ENCODE assay signal across 22 mouse cellular contexts in genomic region chr6:86356956-86357355, GRCm38 (mm10). TPM values are rescaled to one million over a fixed set of nuclear protein-coding genes. Genes with fewer than 3 reads are reported as not detected.
DNase-seq lines count a peak whose midpoint lies in the region; ATAC-seq and TF ChIP-seq lines count a peak whose summit lies in the region.
"Had no signal": no experiment of that assay in that cellular context is flagged by ENCODE, and none has a peak within 500 bp of the region (broad histone marks: within the 10 kb centered on the region; RNA-seq: fewer than 3 reads in every experiment).

No protein-coding gene starts in this region.

- H3K4me1 ChIP-seq in thymus, adult 2 months (replicated peaks; ENCODE audit: control insufficient read depth, insufficient read depth, low read length), result peaks cover 20% of the 10 kb centered on the region
- H3K4me1 ChIP-seq in forebrain, postnatal 0 days (ENCODE audit: insufficient read depth), result no peaks in the 10 kb centered on the region
- H3K4me1 ChIP-seq: embryonic facial prominence, embryonic 10.5 days; forebrain, embryonic 13.5 days; heart, embryonic 15.5 days; hindbrain, embryonic 13.5 days had no signal

- no peaks in the 10 kb centered on the region for H3K27me3 ChIP-seq in thymus, adult 2 months (ENCODE audit: control insufficient read depth, insufficient read depth, low read length)
- no peaks in the 10 kb centered on the region for H3K27me3 ChIP-seq in forebrain, postnatal 0 days (ENCODE audit: insufficient read depth, low read length)
- H3K27me3 ChIP-seq: forebrain, embryonic 13.5 days; heart, embryonic 15.5 days; hindbrain, embryonic 13.5 days had no signal

- no peak overlapping the region for H3K9ac ChIP-seq in forebrain, postnatal 0 days
- H3K9ac ChIP-seq: forebrain, embryonic 13.5 days; heart, embryonic 15.5 days; hindbrain, embryonic 13.5 days had no signal

- no peaks in the 10 kb centered on the region for H3K9me3 ChIP-seq in forebrain, postnatal 0 days (ENCODE audit: low read length)
- H3K9me3 ChIP-seq: embryonic facial prominence, embryonic 10.5 days; forebrain, embryonic 13.5 days; G1E; heart, embryonic 15.5 days; hindbrain, embryonic 13.5 days had no signal

- peak overlapping the region; percentile 96 for H3K27ac ChIP-seq in thymus, adult 2 months (ENCODE audit: control insufficient read depth, insufficient read depth, low read length)
- no peak overlapping the region for H3K27ac ChIP-seq in forebrain, postnatal 0 days (ENCODE audit: low read depth, low read length)
- H3K27ac ChIP-seq: embryonic facial prominence, embryonic 10.5 days; forebrain, embryonic 13.5 days; gastrocnemius, adult 2 months; heart, adult 2 months; heart, embryonic 15.5 days; hindbrain, embryonic 13.5 days; hindbrain, postnatal 0 days had no signal

- H3K4me3 ChIP-seq in thymus, adult 2 months (ENCODE audit: control insufficient read depth, insufficient read depth, low read length), result peak overlapping the region; percentile 35
- H3K4me3 ChIP-seq in forebrain, postnatal 0 days (ENCODE audit: low read depth, low read length), result no peak overlapping the region
- H3K4me3 ChIP-seq: embryonic facial prominence, embryonic 10.5 days; forebrain, embryonic 13.5 days; gastrocnemius, adult 2 months; heart, adult 2 months; heart, embryonic 15.5 days; hindbrain, embryonic 13.5 days had no signal

- no peak overlapping the region for H3K4me2 ChIP-seq in forebrain, postnatal 0 days (ENCODE audit: low read depth)
- H3K4me2 ChIP-seq: forebrain, embryonic 13.5 days; heart, embryonic 11.5 days; heart, embryonic 15.5 days; hindbrain, embryonic 13.5 days had no signal

- no peak for TF ChIP-seq CTCF in thymus, adult 2 months (IDR thresholded peaks at IDR 0.05; ENCODE audit: borderline replicate concordance, control insufficient read depth, extremely low read depth, insufficient read depth, low read length, poor library complexity)
- no peak for TF ChIP-seq CTCF in forebrain, postnatal 0 days (IDR thresholded peaks at IDR 0.05; ENCODE audit: low read depth)

- peak; percentile 63 for DNase-seq in T-cell, adult 2 months (ENCODE audit: low spot score)
- DNase-seq in thymus, adult 2 months, result peak; percentile 52
- DNase-seq in thymus, postnatal 25 days, result peak; percentile 57
- DNase-seq in lung, postnatal 4 days, result no peak
- no peak for DNase-seq in forebrain, postnatal 0 days
- DNase-seq: adrenal gland, adult 8-10 months; adrenal gland, postnatal 36 days; cerebellum, adult 2 months; cerebellum, postnatal 25 days; gastrocnemius, adult 2 months; gastrocnemius, postnatal 25 days; heart, adult 2 months; heart, postnatal 14 days had no signal

- WGBS in thymus, adult 2 months, result 30% methylated on average over 9 of the region's 9 CpGs
- WGBS in forebrain, postnatal 0 days, result 83% methylated on average over 9 of the region's 9 CpGs

- H3K36me3 ChIP-seq in thymus, adult 2 months (ENCODE audit: control insufficient read depth, insufficient read depth, low read length), result no peaks in the 10 kb centered on the region
- no peaks in the 10 kb centered on the region for H3K36me3 ChIP-seq in forebrain, postnatal 0 days (ENCODE audit: insufficient read depth)
- H3K36me3 ChIP-seq: embryonic facial prominence, embryonic 10.5 days; G1E; heart, embryonic 15.5 days; hindbrain, embryonic 13.5 days had no signal

- no peak for ATAC-seq in forebrain, postnatal 0 days
- no peak for ATAC-seq in granulocyte monocyte progenitor cell, adult 5-6 weeks (replicated peaks; ENCODE audit: poor library complexity, severe bottlenecking)
- ATAC-seq: forebrain, embryonic 13.5 days; hindbrain, postnatal 0 days; Patski had no signal

- no peak for TF ChIP-seq POLR2A in thymus, adult 2 months (IDR thresholded peaks at IDR 0.05; ENCODE audit: control insufficient read depth, extremely low read depth, insufficient read depth, low read length, poor library complexity)

RNA-seq across cellular contexts. Expression of gene Fam136a, which starts 8.5 kb away (rescaled TPM):
- polyA plus RNA-seq in thymus, adult 2 months (2012; rRNA removed), result 14.3 and 15.3 TPM in 2 replicates
- total RNA-seq in forebrain, postnatal 0 days (2014; rRNA removed), result 65.9 and 85.8 TPM in 2 replicates
- 75.1 and 75.2 TPM in 2 replicates for polyA plus RNA-seq in forebrain, postnatal 0 days (2015; fragmentation: Nextera tagmentation; extraction: Ambion mirVana)
- total RNA-seq in granulocyte monocyte progenitor cell, adult 5-6 weeks (2014; fragmentation: Nextera tagmentation), result 46.3 and 51.5 TPM in 2 replicates
- total RNA-seq in granulocyte monocyte progenitor cell, adult 5-6 weeks (2017), result 82.6 and 95.9 TPM in 2 replicates

RNA-seq across cellular contexts. Expression of gene Snrpg, which starts 14.1 kb away (rescaled TPM):
- 67.2 and 87.1 TPM in 2 replicates for polyA plus RNA-seq in thymus, adult 2 months (2012; rRNA removed)
- 72.0 and 101 TPM in 2 replicates for total RNA-seq in forebrain, postnatal 0 days (2014; rRNA removed)
- 308 and 448 TPM in 2 replicates for polyA plus RNA-seq in forebrain, postnatal 0 days (2015; fragmentation: Nextera tagmentation; extraction: Ambion mirVana)
- total RNA-seq in granulocyte monocyte progenitor cell, adult 5-6 weeks (2014; fragmentation: Nextera tagmentation), result 687 and 692 TPM in 2 replicates
- total RNA-seq in granulocyte monocyte progenitor cell, adult 5-6 weeks (2017), result 44.9 and 50.5 TPM in 2 replicates

RNA-seq across cellular contexts. Expression of gene Pcyox1, which starts 40.0 kb away (rescaled TPM):
- 14.9 and 15.8 TPM in 2 replicates for polyA plus RNA-seq in thymus, adult 2 months (2012; rRNA removed)
- 105 and 113 TPM in 2 replicates for total RNA-seq in forebrain, postnatal 0 days (2014; rRNA removed)
- polyA plus RNA-seq in forebrain, postnatal 0 days (2015; fragmentation: Nextera tagmentation; extraction: Ambion mirVana), result 90.1 and 99.2 TPM in 2 replicates
- total RNA-seq in granulocyte monocyte progenitor cell, adult 5-6 weeks (2014; fragmentation: Nextera tagmentation), result 31.1 and 35.7 TPM in 2 replicates
- 64.2 and 87.9 TPM in 2 replicates for total RNA-seq in granulocyte monocyte progenitor cell, adult 5-6 weeks (2017)

RNA-seq across cellular contexts. Expression of gene Tia1, which starts 47.1 kb away (rescaled TPM):
- polyA plus RNA-seq in thymus, adult 2 months (2012; rRNA removed), result 73.1 and 83.4 TPM in 2 replicates
- total RNA-seq in forebrain, postnatal 0 days (2014; rRNA removed), result 201 and 252 TPM in 2 replicates
- 150 and 191 TPM in 2 replicates for polyA plus RNA-seq in forebrain, postnatal 0 days (2015; fragmentation: Nextera tagmentation; extraction: Ambion mirVana)
- total RNA-seq in granulocyte monocyte progenitor cell, adult 5-6 weeks (2014; fragmentation: Nextera tagmentation), result 89.9 and 109 TPM in 2 replicates
- total RNA-seq in granulocyte monocyte progenitor cell, adult 5-6 weeks (2017), result 77.5 and 97.1 TPM in 2 replicates

Comparison
In these comparisons a context has a peak if more than half of its experiments do, and no peak if none do; other contexts are left out.
1. DNase-seq: peak in T-cell, adult 2 months (single experiment), thymus, adult 2 months (single experiment) and thymus, postnatal 25 days (single experiment); none in lung, postnatal 4 days (0 of 2) and forebrain, postnatal 0 days (single experiment).